Mouse (Mus musculus) brain, adult 2 months (tissue): Measurements from ENCODE around the gene Gm38431.
"Not testable (repeated sequence)": the region's sequence is repeated elsewhere in the genome, so short reads cannot be mapped to it uniquely, and the experiment has no call there.

Source experiments
- DNase-seq: peaks from one replicate; pipeline ENCODE4 v3.0.0; 2011; ENCODE audit warnings: low read depth, low spot score

The Gm38431 gene

DNA sequence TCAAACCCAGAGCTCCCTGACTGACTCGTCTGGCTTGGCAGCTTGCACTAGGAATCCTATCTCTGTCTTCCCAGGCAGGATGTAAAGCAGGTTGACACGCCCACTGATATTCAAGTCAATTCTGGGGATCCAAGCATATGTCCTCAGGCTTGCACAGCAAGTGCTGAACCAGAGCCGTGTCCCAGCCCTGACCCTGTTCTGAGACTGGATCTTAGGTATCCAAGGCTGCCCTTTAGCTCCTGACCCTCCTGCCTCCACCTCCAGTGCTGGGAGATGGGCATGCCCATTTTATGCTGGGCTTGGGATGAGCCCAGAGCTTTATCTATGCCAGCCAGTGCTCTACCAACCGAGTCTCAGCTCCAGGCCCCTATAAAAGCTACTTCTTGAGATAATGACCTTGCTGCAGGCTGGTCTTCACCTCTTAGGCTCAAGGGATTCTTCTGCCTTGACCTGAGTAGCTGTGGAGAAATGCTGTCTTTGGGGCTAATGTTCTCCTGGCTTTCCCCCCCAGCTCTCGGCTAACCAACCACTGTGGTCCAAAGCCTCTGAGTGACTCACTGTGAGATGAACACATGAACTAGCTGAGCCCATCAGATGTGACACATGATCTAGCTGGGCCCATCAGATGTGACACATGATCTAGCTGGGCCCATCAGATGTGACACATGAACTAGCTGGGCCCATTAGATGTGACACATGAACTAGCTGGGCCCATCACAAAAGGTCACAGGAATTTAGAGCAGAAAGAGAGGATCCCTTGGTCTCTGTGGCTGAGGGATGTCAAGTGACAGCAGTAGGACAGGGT is 14.2 kb upstream of the Gm38431 start:
- DNase-seq, result peak; percentile 60

DNA sequence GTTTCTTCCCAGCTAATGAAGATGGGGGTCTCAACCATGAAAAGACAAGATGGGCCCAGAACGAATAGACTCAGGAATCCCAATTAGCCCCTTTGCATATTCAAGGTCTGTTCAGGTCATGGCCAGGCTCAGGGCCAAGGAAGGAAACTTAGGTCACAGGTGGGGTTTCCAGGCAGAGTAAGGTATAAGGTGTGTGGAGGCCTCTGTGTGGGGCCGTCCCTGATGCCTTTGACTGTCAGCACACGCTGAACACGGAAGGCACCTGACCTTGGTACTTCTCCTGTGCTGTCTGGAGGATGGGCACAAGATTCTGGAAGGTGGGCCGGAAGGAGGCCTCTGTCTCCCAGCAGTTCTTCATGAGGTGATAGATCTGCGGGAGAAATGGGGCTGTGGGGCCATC is 13.0 kb upstream of the Gm38431 start:
- no peak for DNase-seq

DNA sequence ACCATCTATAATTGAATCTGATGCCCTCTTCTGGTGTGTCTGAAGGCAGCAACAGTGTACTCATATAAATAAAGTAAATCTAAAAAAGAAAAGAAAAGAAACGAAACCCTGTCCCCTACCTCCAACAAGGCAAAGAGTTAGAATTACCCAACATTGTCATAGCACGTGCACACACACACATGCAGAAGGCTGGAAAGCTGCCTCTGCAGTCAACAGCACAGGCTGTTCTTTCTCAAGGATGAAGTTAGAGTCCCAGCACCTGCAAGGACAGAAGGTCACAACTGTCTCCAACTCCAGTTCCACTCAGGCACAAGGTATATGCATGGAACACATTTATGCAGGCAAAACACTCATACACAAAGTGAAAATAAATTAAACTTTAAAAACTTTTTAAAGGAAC is 10.3 kb upstream of the Gm38431 start:
- no peak for DNase-seq

DNA sequence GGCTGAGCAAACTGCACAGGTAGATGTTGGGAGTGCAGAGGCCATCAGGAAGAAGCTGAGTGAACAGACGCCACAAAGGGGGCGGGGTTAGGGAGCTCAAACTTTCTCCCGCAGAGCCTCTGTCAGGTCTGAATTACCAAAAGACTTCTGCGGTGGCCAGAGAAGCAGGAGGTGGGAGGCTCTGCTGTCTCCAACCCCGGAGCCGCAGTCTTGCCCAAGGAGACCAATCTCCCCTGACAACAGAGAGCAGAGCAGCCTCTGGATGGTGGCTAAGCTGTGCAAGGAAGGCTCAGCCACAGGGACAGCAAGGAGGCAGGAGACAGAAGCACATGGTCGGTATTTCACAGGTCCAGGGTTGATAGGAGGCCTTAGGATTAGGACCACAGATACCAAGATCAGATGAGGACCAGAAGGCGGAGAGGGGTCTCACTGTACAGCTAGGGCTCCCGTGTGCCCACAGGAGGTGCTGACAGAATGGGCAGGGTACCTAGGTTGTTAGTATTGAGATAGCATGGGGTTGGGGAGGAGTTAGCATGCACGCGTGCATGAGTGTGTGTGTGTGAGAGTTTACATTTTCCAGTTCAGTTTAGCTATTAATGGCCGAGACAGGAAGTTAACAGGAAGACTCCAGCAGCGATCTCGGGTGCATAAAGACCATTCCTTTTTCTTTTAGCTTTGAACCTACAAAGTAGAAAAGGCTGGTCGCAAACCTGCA is 8.8 kb upstream of the Gm38431 start:
- no peak for DNase-seq

DNA sequence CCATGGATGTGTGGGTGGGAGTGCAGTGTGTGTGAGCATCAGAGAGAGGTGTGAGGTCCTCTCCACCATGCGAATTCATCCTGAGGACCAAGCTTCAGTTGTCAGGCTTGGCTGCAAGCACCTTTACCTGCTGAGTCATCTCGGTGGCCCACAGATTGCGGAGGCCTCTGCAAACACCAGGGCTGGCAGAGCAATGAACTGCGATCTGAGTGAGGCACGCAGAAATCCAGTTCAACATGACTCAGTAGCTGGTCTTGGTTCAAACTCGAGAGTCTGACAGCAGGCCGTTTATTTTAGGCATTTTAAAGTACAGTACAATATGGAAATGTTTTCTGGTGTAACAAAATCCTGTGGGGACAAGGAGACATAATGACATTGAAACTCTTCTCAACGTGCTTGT is 6.0 kb upstream of the Gm38431 start:
- DNase-seq, result peak; percentile 92

DNA sequence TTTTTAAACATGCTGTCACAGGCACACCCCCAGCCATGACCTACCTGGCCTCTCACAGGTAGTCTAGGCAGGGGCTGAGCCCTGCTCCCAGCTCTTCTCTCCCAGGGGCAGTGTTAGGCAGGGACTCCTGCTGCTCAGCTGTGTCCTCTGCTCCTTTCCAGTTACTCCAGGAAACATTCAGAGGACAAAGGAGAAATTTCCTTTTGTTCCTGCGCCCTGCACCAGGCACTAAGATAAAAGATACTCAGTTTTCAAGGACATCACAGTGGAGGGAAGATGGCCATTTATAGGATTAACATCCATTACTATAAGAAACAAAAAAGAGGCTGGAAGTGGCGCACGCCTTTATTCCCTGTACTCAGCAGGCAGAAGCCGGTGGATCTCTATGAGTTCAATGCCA is 4.2 kb upstream of the Gm38431 start:
- DNase-seq, result no peak

DNA sequence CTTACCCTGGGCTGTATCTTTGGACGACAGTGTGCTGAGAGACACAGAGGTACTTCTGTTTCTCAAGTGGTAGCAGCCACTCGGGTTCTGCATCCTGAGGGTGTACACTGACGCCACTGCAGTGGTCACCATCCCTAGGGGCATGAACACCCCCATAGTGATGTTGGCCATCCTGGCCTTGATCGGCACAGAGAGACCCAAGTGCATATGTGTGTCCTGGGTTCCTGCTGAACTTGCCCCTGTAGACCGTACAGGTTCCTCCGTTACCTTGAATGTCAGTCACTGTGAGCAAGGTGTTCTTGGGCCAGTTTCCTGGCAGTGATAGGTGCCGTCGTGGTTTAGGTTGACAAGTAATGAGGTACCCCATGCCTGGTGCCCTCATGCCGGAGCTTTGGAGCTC is 1.6 kb upstream of the Gm38431 start:
- no peak for DNase-seq

DNA sequence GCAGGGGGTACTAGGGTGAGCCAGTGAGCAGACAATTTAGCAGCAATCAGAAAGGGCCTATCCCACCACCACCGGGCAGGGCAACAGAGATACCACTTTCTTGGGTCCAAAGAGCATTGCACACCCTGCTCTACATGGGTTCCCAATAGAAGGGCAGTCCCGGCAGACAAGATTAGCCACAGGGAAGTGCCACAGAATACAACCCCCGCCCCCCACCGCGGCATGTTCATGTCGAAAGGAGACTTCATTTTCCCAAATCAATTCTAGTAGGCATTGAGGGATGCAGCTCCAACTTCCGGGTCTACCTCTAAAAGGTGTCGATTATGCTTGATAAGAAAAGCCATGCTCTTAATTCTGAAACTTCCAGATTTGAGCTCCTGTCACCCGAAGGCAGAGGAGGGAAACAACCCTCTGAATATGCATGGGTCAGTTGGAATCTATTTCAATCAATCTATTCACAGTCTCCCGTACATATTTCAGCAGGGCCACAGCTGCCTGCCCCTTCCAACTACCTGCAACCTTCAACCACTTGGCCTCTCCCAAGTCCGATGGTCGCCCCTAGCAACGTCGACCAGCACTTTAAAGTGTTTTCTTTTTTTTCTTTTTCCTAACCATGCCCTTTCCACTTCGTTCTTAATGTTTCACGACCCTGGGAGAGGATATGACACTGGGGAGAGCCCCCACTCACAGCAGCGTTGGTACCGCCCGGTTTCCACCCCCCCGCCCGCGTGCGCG is 658 bp downstream of the Gm38431 start:
- DNase-seq, result no peak

DNA sequence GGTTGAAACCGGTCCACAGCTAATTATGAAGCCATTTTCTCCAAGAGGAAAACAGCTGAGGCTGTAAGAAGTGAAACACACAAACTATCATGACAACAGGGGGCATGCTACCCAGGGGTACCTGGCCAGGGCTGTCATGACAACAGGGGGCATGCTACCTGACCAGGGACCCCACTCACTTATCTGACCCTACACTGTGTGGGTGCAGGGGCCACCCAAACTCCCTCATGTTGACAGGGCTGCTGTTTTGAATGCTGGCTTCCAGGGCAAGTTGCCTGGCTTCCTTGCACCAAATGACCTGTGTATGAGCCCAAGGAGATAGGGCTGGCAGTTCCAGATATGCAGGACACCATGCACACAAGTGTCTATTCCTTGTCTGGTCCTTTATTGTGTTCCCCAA is 1.3 kb downstream of the Gm38431 start:
- DNase-seq, result no peak

DNA sequence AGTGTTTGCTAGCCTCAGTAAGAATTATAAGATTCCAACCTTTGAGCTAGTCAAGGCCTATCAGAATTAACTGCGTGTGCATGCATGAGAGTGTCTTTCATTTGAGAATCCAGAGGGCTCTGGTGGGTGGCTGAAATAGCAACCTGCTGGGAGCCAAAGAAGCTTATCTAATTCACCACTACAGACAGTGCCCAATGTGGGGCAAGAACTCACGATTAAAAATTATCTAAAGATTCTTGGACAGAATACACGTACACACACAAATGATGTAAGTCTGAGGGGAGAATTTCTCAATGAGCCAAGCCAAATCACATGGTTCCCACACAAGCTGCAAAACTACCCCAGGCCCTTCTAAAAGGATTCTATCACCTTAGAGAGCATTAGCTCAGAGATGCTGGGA is 8.5 kb downstream of the Gm38431 start:
- no peak for DNase-seq

DNA sequence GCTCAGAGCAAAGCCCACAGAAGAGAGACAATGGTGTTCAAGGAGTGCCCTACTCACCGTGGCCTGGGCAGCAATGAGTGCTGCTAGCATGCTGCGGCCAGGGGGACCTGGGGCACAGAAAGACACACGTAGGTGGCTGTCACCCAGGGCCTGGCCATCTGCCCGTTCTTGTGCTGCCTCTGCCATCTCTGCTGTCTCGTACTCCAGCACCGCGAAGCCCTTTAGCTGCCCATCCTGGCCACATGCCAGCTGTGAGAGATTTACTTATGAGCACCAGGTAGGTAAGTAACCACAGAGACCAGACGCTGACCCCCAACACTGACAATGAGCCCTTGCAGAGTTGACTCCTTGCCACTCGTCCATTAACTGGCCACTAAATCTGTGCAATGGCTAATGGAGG is 10.7 kb downstream of the Gm38431 start:
- DNase-seq, result no peak

DNA sequence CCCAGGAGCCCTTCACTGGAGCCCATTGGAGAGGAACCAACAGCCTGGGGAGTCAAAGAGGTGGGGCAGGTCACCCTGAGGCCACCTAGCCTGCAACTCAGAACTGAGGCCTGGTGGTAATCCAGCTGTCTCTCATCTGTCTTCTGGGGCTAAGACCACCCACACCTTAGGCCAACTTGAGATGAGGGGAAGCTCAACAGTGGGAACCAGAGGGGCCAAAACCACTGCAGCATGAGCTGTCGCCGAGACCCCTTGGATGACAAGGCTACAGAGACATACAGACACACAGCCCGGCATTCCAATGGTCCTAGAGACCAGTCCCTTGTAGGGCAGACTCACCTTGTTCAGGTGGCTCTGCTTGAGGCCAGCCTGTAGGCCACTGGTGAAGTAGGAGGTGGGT is 16.2 kb downstream of the Gm38431 start:
- DNase-seq, result no peak

DNA sequence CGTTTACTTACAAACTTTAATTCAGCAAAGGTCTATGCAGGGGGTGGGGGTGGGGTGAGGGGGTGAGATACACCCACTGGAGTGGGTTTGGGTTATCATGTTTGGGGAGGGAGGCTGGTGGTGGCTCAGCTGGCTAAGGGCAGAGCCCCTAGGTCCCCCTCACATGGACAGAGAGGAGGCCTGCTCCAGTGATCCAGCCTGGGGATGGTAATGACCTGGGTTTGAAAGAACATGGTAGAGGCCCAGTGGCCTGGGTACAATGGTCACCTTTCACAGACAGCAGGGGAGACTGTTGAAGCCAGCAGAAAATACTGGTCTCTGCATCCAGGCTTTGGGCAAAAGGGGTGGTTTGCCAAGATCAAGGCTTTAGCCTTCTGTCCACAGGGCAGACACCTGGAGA is 17.6 kb downstream of the Gm38431 start:
- no peak for DNase-seq

DNA sequence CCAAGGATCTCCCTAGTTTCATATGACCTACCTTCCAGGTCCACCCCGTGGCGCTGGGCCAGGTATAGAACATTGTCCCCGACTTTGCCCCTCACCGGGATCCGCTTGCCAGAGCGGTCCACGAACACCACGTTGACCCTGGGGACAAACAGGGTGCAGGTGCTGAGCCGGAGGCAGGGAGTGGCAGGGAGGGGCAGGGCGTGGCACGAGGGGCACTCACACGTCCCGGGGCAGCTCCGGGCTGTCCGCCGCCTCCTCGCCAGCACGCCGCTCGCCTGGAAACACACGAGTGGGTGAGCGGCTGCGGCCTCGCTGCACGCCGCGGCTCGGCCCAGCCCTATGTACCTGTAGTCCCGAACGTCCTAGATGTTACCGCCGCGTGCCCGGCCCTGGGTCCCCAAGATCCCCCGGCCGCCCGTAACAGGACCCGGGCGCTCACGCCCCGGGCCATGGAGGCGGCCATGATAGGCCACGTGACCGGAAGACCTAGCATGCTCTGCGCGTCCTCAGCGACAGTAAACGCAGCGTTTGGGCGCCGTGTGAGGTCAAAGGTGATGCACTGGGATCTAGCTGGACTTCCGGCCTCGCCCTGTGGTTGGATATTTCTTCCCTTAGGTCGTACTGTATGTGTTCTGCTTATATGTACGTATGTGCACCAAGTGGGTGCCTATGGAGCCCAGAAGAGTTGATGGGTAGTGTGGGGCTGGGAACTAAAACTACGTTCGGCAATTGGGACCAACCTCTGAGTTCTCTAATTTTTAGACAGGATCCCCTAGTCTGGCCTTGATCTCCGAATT is 18.6 kb downstream of the Gm38431 start, which contains the start of the genes Gm49373 and Fdx1l:
TSS of gene Gm49373 (minus strand) at position 53 of the 797 bp plus-strand sequence.
TSS of gene Fdx1l (minus strand) at position 571 of the 797 bp plus-strand sequence.
- peak; percentile 97 for DNase-seq

DNA sequence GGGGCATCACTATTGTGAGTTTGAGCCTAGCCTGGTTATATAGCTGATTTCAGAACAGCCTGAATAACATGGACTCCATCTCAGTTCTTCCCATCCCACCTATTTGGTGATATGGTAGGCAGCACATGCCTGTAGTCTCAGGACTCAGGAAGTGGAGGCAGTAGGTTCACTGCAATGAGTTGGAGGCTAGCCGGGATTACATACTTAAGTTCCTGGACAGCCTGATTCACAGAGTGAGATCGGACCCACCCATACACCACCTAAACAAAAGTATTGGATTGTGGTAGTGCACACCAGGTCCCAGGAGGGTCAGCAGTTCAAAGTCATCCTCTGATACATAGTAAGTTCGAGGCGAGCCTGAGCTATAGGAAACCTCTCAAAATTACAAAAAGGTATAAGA is 19.2 kb downstream of the Gm38431 start:
- peak; percentile 36 for DNase-seq

DNA sequence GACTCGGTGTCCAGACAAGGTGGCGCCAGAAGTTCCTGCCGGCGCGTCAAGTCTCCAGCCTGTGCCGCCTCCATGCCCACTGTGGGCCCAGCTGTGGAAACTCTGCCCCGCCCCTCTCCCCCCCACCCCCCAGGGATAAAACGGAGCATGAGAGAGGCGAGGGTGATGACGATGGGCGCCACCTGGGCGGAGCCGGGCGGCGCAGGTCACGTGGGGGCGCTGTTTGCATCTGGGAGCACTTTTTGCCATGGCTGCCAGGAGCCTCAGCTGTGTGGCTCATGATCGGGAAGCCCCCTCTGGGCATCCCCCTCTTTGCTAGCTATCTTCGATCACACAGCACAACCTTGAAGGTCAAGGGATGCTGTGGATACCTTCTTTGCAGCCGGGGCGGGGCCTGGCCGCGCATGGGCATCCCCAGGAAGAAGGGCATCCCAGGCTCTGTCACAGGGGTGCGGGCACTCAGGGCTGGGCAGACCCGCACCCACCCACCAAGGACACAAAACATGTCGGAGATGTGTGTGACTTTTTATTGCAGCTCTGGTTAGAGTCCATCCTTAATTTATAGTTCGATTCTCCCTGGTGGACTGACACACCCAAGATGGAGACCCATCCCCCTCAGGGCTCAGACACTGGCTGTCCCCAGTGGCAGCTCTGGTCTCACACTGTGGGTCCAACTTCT is 24.7 kb downstream of the Gm38431 start, which contains the start of gene Zglp1:
TSS of gene Zglp1 (minus strand) at position 88 of the 679 bp plus-strand sequence.
- DNase-seq, result no peak

DNA sequence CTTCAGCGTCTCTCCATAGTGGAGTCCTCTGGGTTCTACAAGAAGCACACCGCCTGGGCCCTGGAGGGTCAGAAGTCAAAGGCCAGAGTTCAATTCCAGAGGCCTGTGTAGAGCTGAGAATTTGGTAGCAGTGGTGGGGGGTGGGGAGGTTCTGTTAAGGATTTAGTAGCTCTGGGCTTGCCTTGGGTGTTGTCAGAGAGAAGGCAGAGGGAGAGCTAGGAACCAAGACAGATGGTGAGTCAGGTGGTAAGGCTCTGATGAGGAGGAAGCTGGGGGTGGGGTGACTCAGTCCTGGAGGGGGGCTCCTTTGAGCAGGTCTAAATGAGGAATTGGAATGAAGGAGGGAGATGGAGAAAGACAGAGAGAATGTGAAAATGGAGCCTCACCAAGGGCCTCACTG is 28.9 kb downstream of the Gm38431 start:
- DNase-seq, result peak; percentile 94

DNA sequence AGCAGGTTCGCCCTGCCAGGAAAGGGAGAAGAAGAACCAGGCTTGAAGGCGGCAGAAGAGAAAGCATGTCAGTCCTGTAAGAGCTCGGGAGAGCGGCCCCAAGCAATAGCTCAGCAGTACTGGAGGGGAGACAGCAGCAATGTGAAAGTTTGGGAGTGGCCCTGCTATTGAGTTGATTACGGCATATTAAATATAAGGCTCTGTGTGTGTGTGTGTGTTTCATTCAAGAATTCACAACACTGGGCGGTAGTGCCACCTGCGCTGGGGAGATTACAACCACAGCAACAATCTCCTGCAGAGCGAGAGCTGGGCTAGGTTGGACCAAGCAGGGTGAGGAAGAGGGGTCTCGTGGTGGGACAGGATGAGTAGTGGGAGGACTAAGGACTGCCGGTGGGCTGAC is 40.2 kb downstream of the Gm38431 start:
- no peak for DNase-seq

DNA sequence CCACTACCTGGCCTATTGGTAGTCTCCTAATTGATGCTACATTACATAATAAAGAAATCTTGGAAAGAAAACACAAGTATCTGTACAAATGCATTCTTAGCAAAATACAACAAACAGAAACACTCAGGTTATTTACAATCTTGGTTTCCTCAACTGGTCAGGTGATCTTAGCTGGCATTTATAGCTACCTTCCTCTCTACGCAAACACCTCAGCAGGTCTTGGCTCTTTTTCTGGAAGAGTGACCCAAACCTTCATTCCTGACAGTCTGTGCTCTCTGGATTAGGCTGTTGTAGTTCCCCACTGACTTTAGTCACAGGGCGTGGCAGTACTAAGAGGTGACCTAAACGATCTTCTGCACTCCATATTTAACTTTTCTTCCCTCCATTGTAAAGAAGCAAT is 46.6 kb downstream of the Gm38431 start:
- no peak for DNase-seq

DNA sequence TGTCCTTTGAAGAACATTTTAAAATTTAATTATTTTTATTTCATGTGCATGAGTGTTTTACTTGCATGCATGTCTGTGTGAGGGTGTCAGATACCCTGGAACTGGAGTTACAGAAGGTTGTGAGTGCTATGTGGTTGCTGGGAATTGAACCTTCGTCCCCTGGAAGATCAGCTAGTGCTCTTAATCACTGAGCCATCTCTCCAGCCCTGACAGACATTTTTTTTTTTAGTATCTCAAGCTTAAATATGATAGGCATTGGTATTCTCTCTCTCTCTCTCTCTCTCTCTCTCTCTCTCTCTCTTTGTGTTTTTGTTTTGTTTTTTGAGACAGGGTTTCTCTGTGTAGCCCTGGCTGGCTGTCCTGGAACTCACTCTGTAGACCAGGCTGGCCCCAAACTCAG is 47.0 kb downstream of the Gm38431 start:
- not testable (repeated sequence) for DNase-seq

DNA sequence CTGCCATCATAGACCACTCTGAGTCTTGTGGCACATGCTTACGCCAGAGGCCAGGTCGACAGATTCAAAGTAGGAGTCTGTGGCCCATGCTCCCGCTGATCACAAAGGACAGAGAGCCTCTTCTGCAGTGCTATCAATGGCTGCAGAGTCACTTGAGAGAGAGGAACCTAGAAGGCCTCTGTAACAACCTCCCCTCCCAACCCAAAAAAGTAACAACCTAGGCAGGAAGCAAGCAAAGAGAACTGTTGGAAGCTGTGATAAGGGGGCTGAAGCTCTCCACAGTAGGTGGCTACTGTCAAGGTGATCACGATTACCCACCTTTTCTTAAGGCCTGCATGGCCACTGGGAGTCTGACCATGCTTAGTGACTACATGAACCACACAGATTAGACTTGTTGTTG is 48.2 kb downstream of the Gm38431 start:
- no peak for DNase-seq
